Mouse (Mus musculus): ENCODE results near the gene Ckap2. TPM values are rescaled to one million over a fixed set of nuclear protein-coding genes. Genes with fewer than 3 reads are reported as not detected.

Ckap2 gene
- polyA plus RNA-seq, 1 experiment from 2014 or later, result 43.9 TPM

- 0% methylated on average over 3 of the region's 3 CpGs for WGBS
- H3K27me3 ChIP-seq (ENCODE audit: low read depth, poor library complexity, severe bottlenecking), result no peaks in the 10 kb centered on the region
- peak overlapping the region; percentile 83 for H3K4me3 ChIP-seq
- H3K9me3 ChIP-seq (replicated peaks), result no peaks in the 10 kb centered on the region
- DNase-seq (ENCODE audit: low spot score), result no peak
- peaks cover 4% of the 10 kb centered on the region; the same call in 1 of the 2 replicates for H3K36me3 ChIP-seq
- peak overlapping the region; percentile 97 for H3K27ac ChIP-seq
- peaks cover 14% of the 10 kb centered on the region for H3K4me1 ChIP-seq
These were observed 735 bp downstream of the Ckap2 start for GRCm38 (mm10) chr8:22184884-22185283.

GRCm38 (mm10) chr8:22175966-22176365 is 9.7 kb downstream of the Ckap2 start:
- no peak for DNase-seq (ENCODE audit: low spot score)
- no peak overlapping the region for H3K27ac ChIP-seq
- H3K27me3 ChIP-seq (ENCODE audit: low read depth, poor library complexity, severe bottlenecking), result no peaks in the 10 kb centered on the region
- no peaks in the 10 kb centered on the region for H3K4me1 ChIP-seq
- WGBS, result 99% methylated on average over 7 of the region's 7 CpGs
- H3K4me3 ChIP-seq, result no peak overlapping the region
- H3K9me3 ChIP-seq (replicated peaks), result no peaks in the 10 kb centered on the region
- H3K36me3 ChIP-seq, result peaks cover 72% of the 10 kb centered on the region

- Histone ChIP-seq H3K4me1 (peaks cover 14% of the 10 kb centered on the region), H3K36me3 (peaks cover 60% of the 10 kb centered on the region), H3K27me3 (ENCODE audit: low read depth, poor library complexity, severe bottlenecking) (no peaks in the 10 kb centered on the region), H3K27ac (no peak overlapping the region), H3K4me3 (no peak overlapping the region), H3K9me3 (replicated peaks) (no peaks in the 10 kb centered on the region)
- WGBS, result 94% methylated on average over 5 of the region's 5 CpGs
- DNase-seq (ENCODE audit: low spot score), result no peak
These were observed 16.5 kb downstream of the Ckap2 start for GRCm38 (mm10) chr8:22169167-22169566.

GRCm38 (mm10) chr8:22166080-22166603 is 19.5 kb downstream of the Ckap2 start, which contains the start of gene Nek3:
Gene Nek3, minus strand, starts transcription at chr8:22166435.
- Histone ChIP-seq H3K27ac (peak within 1 kb of the TSS; percentile 89), H3K27me3 (ENCODE audit: low read depth, poor library complexity, severe bottlenecking) (no peaks in the 10 kb centered on the region), H3K9me3 (replicated peaks) (no peaks in the 10 kb centered on the region), H3K4me1 (peaks cover 14% of the 10 kb centered on the region), H3K36me3 (peaks cover 40% of the 10 kb centered on the region), H3K4me3 (peak within 1 kb of the TSS; percentile 65)
- peak; percentile 97 for DNase-seq (ENCODE audit: low spot score)
- 0% methylated on average over 40 of the region's 43 CpGs for WGBS

GRCm38 (mm10) chr8:22165251-22166079 is 20.2 kb downstream of the Ckap2 start:
- H3K27me3 ChIP-seq (ENCODE audit: low read depth, poor library complexity, severe bottlenecking), result no peaks in the 10 kb centered on the region
- H3K27ac ChIP-seq, result peak overlapping the region; percentile 89
- DNase-seq (ENCODE audit: low spot score), result peak; percentile 33
- WGBS, result 48% methylated on average over 10 of the region's 10 CpGs
- no peaks in the 10 kb centered on the region for H3K9me3 ChIP-seq (replicated peaks)
- peak overlapping the region; percentile 65 for H3K4me3 ChIP-seq
- H3K4me1 ChIP-seq, result peaks cover 14% of the 10 kb centered on the region
- peaks cover 33% of the 10 kb centered on the region for H3K36me3 ChIP-seq

- DNase-seq (ENCODE audit: low spot score), result no peak
- Histone ChIP-seq H3K27me3 (ENCODE audit: low read depth, poor library complexity, severe bottlenecking) (no peaks in the 10 kb centered on the region), H3K27ac (no peak overlapping the region), H3K9me3 (replicated peaks) (no peaks in the 10 kb centered on the region), H3K36me3 (peaks cover 31% of the 10 kb centered on the region), H3K4me3 (no peak overlapping the region), H3K4me1 (peaks cover 14% of the 10 kb centered on the region)
- 90% methylated on average over 10 of the region's 10 CpGs for WGBS
These were observed 21.2 kb downstream of the Ckap2 start for GRCm38 (mm10) chr8:22164431-22164830.

GRCm38 (mm10) chr8:22162206-22162605 is 23.4 kb downstream of the Ckap2 start:
- DNase-seq (ENCODE audit: low spot score), result no peak
- Histone ChIP-seq H3K4me3 (no peak overlapping the region), H3K36me3 (peaks cover 15% of the 10 kb centered on the region), H3K9me3 (replicated peaks) (no peaks in the 10 kb centered on the region), H3K4me1 (peaks cover 14% of the 10 kb centered on the region), H3K27me3 (ENCODE audit: low read depth, poor library complexity, severe bottlenecking) (no peaks in the 10 kb centered on the region), H3K27ac (no peak overlapping the region)
- 86% methylated on average over 8 of the region's 8 CpGs for WGBS

- H3K27me3 ChIP-seq (ENCODE audit: low read depth, poor library complexity, severe bottlenecking), result no peaks in the 10 kb centered on the region
These were observed 35.3 kb downstream of the Ckap2 start for GRCm38 (mm10) chr8:22150345-22150663.

GRCm38 (mm10) chr8:22149643-22150344 is 35.8 kb downstream of the Ckap2 start:
- DNase-seq (ENCODE audit: low spot score), result no peak
- no peaks in the 10 kb centered on the region for H3K9me3 ChIP-seq (replicated peaks)
- 92% methylated on average over 11 of the region's 11 CpGs for WGBS
- H3K36me3 ChIP-seq, result peaks cover 11% of the 10 kb centered on the region; the same call in 1 of the 2 replicates
- no peaks in the 10 kb centered on the region for H3K4me1 ChIP-seq
- H3K4me3 ChIP-seq, result no peak overlapping the region
- no peak overlapping the region for H3K27ac ChIP-seq
- no peaks in the 10 kb centered on the region for H3K27me3 ChIP-seq (ENCODE audit: low read depth, poor library complexity, severe bottlenecking)

More at GRCm38 (mm10) chr8:22150345-22150663, 35.3 kb downstream of the Ckap2 start:
- Histone ChIP-seq H3K36me3 (peaks cover 16% of the 10 kb centered on the region), H3K4me1 (no peaks in the 10 kb centered on the region), H3K27ac (no peak overlapping the region), H3K9me3 (replicated peaks) (no peaks in the 10 kb centered on the region), H3K4me3 (no peak overlapping the region)
- 95% methylated on average over 3 of the region's 3 CpGs for WGBS
- no peak for DNase-seq (ENCODE audit: low spot score)

GRCm38 (mm10) chr8:22148367-22148740 is 37.3 kb downstream of the Ckap2 start:
- H3K4me3 ChIP-seq, result no peak overlapping the region
- H3K4me1 ChIP-seq, result no peaks in the 10 kb centered on the region
- DNase-seq (ENCODE audit: low spot score), result no peak
- H3K36me3 ChIP-seq, result peaks cover 12% of the 10 kb centered on the region; the same call in 1 of the 2 replicates
- WGBS, result 90% methylated on average over 7 of the region's 7 CpGs
- H3K27ac ChIP-seq, result no peak overlapping the region
- no peaks in the 10 kb centered on the region for H3K27me3 ChIP-seq (ENCODE audit: low read depth, poor library complexity, severe bottlenecking)
- no peaks in the 10 kb centered on the region for H3K9me3 ChIP-seq (replicated peaks)

GRCm38 (mm10) chr8:22147706-22148366 is 37.8 kb downstream of the Ckap2 start:
- Histone ChIP-seq H3K4me3 (no peak overlapping the region), H3K9me3 (replicated peaks) (no peaks in the 10 kb centered on the region), H3K36me3 (peaks cover 12% of the 10 kb centered on the region; the same call in 1 of the 2 replicates), H3K4me1 (no peaks in the 10 kb centered on the region), H3K27ac (no peak overlapping the region), H3K27me3 (ENCODE audit: low read depth, poor library complexity, severe bottlenecking) (no peaks in the 10 kb centered on the region)
- 80% methylated on average over 9 of the region's 9 CpGs for WGBS
- DNase-seq (ENCODE audit: low spot score), result no peak

- Histone ChIP-seq H3K27ac (no peak overlapping the region), H3K27me3 (ENCODE audit: low read depth, poor library complexity, severe bottlenecking) (no peaks in the 10 kb centered on the region), H3K36me3 (peaks cover 20% of the 10 kb centered on the region; the same call in 1 of the 2 replicates), H3K9me3 (replicated peaks) (no peaks in the 10 kb centered on the region), H3K4me3 (no peak overlapping the region), H3K4me1 (no peaks in the 10 kb centered on the region)
- no peak for DNase-seq (ENCODE audit: low spot score)
- 84% methylated on average over 6 of the region's 6 CpGs for WGBS
These were observed 39.8 kb downstream of the Ckap2 start for GRCm38 (mm10) chr8:22145831-22146230.

Data from limb, embryonic 10.5 days (tissue).